Mouse (Mus musculus): ENCODE measurements around the gene Klhl29.

Klhl29 gene

DNA sequence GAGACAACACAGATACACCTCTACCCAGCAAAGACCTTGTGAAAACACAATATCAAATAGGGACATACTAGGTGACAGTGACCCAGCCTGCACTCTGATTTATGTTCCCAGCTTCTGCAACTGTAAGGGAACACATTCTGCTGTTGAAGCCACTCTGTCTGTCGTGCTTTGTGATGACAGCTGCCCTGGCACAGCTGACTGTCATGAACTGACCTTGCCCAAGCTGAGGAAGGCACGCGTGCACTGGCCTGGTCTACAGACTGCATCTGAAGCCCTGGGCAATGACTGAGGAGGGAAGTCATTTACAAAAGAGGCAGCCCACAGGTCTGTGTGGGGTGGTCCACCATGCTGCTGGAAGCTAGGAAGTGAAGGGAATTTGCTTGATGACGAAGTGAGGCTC lies 246.3 kb downstream of the Klhl29 start:
- in situ Hi-C loops (cut with MboI, MseI): no loop called here

- in situ Hi-C loops (cut with MboI, MseI): no loop called here
Observed at GRCm38 (mm10) chr12:5125907-5126306, 249.6 kb downstream of the Klhl29 start.

GRCm38 (mm10) chr12:5122972-5123371 lies 252.5 kb downstream of the Klhl29 start:
- in situ Hi-C loops (cut with MboI, MseI): no loop called here

GRCm38 (mm10) chr12:5120249-5120648 lies 255.2 kb downstream of the Klhl29 start:
- in situ Hi-C loops (cut with MboI, MseI): no loop called here

DNA sequence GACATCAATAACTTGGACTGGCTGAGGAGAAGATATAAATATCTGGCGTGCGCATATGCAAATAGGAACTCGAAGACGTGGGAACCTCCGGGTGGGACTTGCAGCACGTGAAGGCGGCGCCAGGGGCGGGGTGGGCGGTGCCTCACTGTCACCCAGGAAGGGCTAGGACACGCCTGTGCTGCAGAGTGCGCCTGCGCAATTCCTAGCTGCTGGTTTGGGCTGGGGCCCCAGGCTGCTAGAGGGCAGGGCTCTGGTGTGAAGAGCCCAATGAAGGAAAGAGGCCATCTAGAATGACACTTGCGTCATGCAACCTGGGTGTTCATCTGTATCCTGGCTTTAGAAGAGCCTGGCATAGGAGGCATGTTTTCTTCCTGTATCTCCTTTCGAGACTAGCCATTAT lies 255.8 kb downstream of the Klhl29 start:
- in situ Hi-C loops (cut with MboI, MseI): no loop called here

GRCm38 (mm10) chr12:5119286-5119685 lies 256.2 kb downstream of the Klhl29 start:
- in situ Hi-C loops (cut with MboI, MseI): no loop called here

DNA sequence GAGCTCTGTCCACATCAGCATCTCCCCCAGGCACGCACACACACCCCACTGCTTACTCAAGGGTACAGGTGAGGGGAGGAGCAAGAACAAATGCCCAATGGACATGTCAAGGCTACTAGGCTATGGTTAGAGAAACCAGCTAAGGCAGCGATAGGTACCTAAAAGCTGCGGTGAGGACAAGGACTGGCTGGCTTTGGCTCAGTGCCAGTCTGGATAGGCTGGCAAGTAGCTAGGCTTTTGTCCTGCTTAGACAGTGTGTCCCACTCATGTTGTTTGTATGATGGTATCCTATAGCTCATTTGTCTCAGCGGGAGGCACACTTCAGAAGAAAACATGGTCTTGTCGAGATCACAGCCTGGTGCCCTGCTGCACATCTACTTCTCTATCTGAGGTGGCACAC lies 258.9 kb downstream of the Klhl29 start:
- in situ Hi-C loops (cut with MboI, MseI): no loop called here

DNA sequence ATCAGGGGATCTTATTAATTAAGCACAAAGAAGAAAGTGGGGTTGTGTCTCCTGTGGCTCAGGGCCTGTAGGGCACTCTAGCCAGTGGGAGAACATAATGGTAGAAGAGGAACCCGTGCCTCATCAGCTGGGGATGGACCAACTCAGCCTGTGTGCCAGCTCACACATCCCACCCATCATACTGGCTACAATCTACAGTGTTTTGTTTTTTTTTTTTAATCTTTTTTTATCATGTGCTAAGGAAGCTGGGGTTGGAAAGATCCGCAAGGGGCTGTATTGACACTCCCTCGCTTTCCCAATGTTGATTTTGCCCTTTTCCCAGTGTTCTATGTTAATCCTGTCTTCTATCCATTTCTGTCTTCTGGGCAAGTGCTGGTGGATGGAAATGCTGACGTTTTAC lies 260.9 kb downstream of the Klhl29 start:
- in situ Hi-C loops (cut with MboI, MseI): no loop called here

DNA sequence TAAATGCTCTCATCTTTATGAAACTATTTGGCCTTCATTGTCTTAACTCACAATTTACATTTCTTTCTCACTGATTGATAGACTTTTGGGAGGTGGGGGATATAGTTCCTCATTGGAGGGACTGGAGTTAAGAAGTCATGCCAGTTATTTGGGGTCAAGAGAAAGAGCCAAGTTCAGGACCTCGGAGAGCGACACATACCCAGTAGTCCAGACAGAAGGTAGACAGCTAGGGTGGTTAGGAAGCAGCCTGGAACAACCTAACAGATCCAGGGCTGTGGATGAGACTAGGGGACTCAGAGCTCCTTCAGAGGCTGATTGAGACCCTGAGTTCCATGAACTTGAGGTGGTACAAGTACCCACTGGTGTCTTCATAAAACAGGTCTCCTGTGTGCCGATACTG lies 264.1 kb downstream of the Klhl29 start:
- in situ Hi-C loops (cut with MboI, MseI): no loop called here

- in situ Hi-C loops (cut with MboI, MseI): no loop called here
Observed at GRCm38 (mm10) chr12:5108613-5109012, 266.9 kb downstream of the Klhl29 start.

GRCm38 (mm10) chr12:5107795-5108194 lies 267.7 kb downstream of the Klhl29 start:
- in situ Hi-C loops (cut with MboI, MseI): no loop called here

- in situ Hi-C loops (cut with MboI, MseI): no loop called here
Observed at GRCm38 (mm10) chr12:5104422-5105052, 270.9 kb downstream of the Klhl29 start.

- in situ Hi-C loops (cut with MboI, MseI): no loop called here
Observed at GRCm38 (mm10) chr12:5101411-5102024, 274.0 kb downstream of the Klhl29 start.

DNA sequence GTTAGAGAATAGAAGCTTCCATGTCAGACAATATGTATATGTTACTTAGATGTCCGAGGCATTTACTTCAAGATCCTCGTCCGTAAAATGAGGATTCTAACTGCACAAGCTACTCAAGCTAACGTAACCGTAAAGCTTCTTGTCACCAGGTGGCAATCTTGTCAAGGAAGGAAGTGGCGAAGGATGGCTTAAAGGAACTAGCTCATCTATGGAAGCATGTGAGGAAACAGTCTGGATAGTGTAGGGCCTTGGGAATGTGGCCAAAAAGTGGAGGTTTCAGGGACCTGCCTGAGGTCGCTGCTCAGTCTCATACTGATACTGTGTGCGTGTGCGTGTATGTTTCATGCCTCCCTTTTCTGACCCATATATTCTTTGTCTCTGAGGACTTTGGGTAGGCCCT lies 275.9 kb downstream of the Klhl29 start:
- in situ Hi-C loops (cut with MboI, MseI): no loop called here

DNA sequence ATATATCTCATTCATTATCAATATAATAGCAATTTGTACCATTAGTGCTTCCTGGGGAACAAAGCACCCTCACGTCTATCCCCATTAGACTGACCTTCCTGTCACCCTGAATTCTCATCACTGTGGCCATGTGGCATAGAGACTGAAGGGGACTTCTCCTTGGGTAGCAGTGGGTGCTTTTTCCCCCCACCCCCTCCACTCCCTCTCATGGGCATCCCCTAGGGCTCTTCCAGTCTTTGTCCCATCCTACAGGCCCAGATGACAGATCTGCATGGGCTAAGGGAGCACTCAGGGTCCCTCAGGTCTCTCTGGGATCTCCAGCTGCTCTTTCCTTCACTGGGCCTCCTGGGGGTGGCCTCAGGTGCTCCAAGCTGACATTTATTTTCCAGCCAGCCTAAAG lies 286.8 kb downstream of the Klhl29 start:
- in situ Hi-C loops (cut with MboI, MseI): no loop called here

DNA sequence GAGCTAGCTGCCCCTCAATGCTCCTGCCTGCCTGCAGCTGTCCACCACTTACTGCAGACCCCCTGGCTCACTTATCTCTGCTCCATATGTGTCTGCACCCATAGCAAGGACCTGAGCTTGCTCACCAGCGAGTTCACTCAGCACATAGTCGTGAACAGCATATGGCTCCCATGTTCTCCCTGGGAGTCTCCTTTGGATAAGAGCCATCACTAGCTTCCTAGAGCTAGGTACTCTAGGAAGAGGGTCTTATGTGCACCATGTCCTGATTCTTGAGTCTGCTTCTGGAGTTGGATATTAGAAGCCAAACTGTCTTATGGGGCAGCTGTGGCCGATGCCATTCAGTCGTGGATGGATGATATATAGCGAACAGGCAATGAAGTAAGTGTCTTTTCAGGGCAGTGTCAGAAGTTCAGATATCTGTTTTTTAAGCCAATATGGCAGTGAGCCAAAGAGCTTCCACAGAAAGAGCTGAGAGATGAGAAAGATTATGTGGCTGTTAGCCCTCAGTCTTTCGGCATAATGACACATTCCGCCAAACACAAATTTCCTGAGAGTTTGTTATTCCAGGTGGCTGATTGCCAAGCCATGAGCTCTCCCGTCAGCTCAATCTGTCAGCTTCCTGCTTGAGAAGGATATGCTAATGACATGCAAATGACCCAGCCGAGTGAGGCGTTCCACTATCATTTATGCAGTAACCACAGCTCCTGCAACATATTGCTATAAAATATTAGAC lies 287.5 kb downstream of the Klhl29 start:
- in situ Hi-C loops (cut with MboI, MseI): no loop called here

GRCm38 (mm10) chr12:5084714-5085113 lies 290.8 kb downstream of the Klhl29 start:
- in situ Hi-C loops (cut with MboI, MseI): no loop called here

- in situ Hi-C loops (cut with MboI, MseI): no loop called here
Observed at GRCm38 (mm10) chr12:5081480-5081879, 294.0 kb downstream of the Klhl29 start.

- in situ Hi-C loops (cut with MboI, MseI): no loop called here
Observed at GRCm38 (mm10) chr12:5073191-5073590, 302.3 kb downstream of the Klhl29 start.

DNA sequence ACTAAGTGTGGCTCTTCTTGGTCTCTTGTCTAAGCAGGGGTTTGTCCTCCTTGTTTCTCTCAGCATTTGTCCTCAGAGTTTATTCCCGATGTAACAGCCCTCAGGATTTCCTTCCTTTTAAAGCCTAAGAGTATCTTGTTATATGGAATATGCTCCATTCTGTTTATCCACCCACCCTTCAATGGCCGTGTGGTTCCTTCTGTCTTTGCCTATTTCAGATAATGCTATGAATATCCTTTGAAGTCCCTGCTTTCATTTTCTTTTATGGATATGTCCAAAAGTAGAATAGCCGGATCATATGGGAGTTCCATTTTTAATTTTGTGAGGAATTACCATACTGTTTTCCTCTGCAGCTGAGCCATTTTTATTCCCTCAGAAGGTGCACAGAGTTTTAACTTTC lies 305.4 kb downstream of the Klhl29 start:
- in situ Hi-C loops (cut with MboI, MseI): no loop called here

DNA sequence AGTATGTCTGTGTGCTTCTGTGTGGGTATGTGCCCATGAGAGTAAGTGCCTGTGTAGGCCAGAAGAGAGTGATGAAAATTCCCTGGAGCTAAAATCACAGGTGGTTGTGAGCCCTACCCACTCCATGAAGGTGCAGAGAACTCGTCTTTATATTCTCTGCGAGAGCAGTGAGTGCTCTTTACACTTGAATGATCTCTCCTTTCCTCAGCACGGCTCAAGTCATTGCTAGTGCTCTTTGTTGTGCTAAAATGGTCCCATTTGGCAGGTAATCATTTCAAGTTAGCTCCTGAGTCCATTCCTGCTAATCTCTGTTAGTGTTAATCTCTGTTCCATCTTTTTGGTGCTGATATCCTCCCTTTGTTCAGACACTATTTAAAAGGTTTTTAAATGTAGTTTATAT lies 307.9 kb downstream of the Klhl29 start:
- in situ Hi-C loops (cut with MboI, MseI): no loop called here

- in situ Hi-C loops (cut with MboI, MseI): no loop called here
Observed at GRCm38 (mm10) chr12:5048104-5048503, 327.4 kb downstream of the Klhl29 start.

- in situ Hi-C loops (cut with MboI, MseI): no loop called here
Observed at GRCm38 (mm10) chr12:5044141-5044540, 331.3 kb downstream of the Klhl29 start.

All from T-helper 1 cell (primary cell).